Mouse (Mus musculus) liver, embryonic 13.5 days (tissue): Measurements from ENCODE around the gene Spg7. TPM values are rescaled to one million over a fixed set of nuclear protein-coding genes. Genes with fewer than 3 reads are reported as not detected.
A peak's percentile ranks its signal among the peaks of the same experiment; 100 is the strongest.

Experiments
- ATAC-seq: fragments of 200-750 bp; cut with Nextera tagmentation; 2 replicates; pipeline ENCODE4 v1.8.0; 2017; ENCODE audit warnings: low read depth, mild to moderate bottlenecking, moderate number of reproducible peaks, moderate library complexity
- DNase-seq: peaks from one replicate; pipeline ENCODE4 v3.0.0; 2022
- H3K27ac ChIP-seq: fragments of 300-500 bp; sonication (generic); 2 replicates; pipeline ENCODE4 v1.5.1; 2015; ENCODE audit warnings: moderate library complexity, mild to moderate bottlenecking, inconsistent platforms
- H3K27me3 ChIP-seq: fragments of 300-500 bp; sonication (generic); 2 replicates; pipeline ENCODE4 v1.6.1; 2015; ENCODE audit warnings: mild to moderate bottlenecking, inconsistent platforms
- H3K36me3 ChIP-seq: fragments of 300-500 bp; sonication (generic); 2 replicates; pipeline ENCODE4 v1.6.1; 2015; ENCODE audit warnings: mild to moderate bottlenecking, inconsistent platforms
- H3K4me1 ChIP-seq: fragments of 300-500 bp; sonication (generic); replicated peaks from 2 replicates; pipeline ENCODE4 v1.6.1; 2015; ENCODE audit warnings: inconsistent platforms
- H3K4me2 ChIP-seq: fragments of 300-500 bp; sonication (generic); 2 replicates; pipeline ENCODE4 v1.6.1; 2015; ENCODE audit warnings: inconsistent platforms, mild to moderate bottlenecking, moderate library complexity
- H3K4me3 ChIP-seq: fragments of 300-500 bp; sonication (generic); replicated peaks from 2 replicates; pipeline ENCODE4 v1.5.1; 2015; ENCODE audit warnings: mild to moderate bottlenecking, inconsistent platforms
- H3K9ac ChIP-seq: fragments of 300-500 bp; sonication (generic); 2 replicates; pipeline ENCODE4 v1.6.1; 2015; ENCODE audit warnings: mild to moderate bottlenecking, inconsistent platforms
- H3K9me3 ChIP-seq: fragments of 300-500 bp; sonication (generic); replicated peaks from 2 replicates; pipeline ENCODE4 v1.6.1; 2016; ENCODE audit warnings: inconsistent platforms
- WGBS: fragments of 180-500 bp; shearing (Covaris S2); methylation state at CpG from one replicate; pipeline ENCODE4 v1.1.7; 2015; ENCODE audit not compliant: insufficient replicate concordance; 5-methylcytosine and 5-hydroxymethylcytosine counted together
- polyA plus RNA-seq: library from polyadenylated mRNA; unstranded; fragments of >200 nt; fragmentation: Nextera tagmentation; extraction: Ambion mirVana; gene quantifications from 2 replicates; pipeline ENCODE4 v1.2.1, GENCODE M21; 2015

The Spg7 gene
- polyA plus RNA-seq, 1 experiment from 2014 or later, result 25.3 TPM

DNA sequence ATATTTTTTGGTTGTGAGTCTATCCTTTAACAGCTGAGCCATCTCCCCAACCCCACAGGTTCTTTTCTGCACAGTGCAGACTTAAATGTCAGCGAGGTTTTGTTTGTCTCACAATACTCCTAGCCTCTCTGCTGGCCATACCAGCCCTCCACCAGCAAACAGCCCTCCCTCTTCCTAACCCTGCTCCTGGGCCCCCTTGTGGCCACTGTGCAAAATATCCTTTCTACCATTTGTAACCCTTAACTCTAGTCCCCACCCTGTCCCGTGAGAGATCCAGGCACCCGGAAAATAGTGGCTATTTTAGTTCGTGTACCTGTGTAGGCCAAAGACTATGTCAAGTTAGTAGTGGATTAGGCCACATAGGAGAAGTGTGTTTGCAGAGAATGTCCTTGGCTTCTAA, 47.9 kb downstream of the Spg7 start:
- Histone ChIP-seq H3K4me2 (no peak overlapping the region), H3K4me1 (peaks cover 22% of the 10 kb centered on the region), H3K27ac (no peak overlapping the region), H3K4me3 (no peak overlapping the region), H3K36me3 (peaks cover under 1% of the 10 kb centered on the region), H3K9ac (no peak overlapping the region), H3K27me3 (peaks cover 5% of the 10 kb centered on the region), H3K9me3 (no peaks in the 10 kb centered on the region)
- 2% methylated on average over 4 of the region's 4 CpGs for WGBS
- peak; percentile 44 for DNase-seq
- peak; percentile 71 for ATAC-seq

DNA sequence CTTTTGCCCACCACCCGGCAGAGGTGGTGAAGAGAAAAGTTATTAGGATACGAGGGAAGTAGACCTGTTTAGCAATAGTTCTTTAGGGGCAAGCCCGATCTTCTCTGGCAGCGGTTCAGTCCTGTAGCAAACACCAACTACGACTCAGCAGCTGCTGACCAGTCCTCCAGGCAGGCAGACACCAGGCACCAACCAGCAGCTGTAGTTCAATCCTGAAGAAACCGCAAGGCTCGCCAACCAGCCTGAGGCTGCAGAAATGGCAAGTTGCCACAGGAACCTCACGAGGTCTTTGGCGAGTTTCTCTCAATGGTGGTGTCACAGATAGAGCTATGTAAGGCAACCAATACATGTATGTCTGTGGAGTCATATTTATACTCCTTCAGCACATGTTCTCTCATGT, 50.1 kb downstream of the Spg7 start:
- WGBS, result 69% methylated on average over 9 of the region's 9 CpGs

DNA sequence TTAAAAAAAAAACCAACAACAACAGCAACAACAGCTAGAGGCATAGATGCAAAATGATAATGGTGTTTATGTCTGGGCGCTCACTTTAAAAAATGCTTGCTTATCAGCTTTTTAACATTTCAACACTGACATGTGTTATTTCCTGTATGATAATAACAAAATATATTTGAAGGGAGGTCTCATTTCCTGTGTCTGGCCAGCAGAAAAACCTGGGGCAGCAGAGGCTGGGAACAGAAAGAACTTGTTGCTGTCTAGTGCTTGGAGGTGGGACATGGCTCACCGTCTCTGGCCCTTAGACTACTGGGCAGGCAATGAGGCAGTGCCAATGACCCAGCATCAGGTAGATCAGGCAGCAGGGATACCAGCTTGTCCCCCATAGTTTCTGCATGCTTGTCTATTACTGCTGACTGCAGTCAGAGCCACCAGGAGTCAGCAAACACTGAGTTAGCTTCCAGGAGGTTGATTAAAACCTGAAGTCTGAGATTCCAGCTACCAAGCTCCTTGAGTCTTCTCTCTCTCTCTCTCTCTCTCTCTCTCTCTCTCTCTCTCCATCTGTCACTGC, 51.2 kb downstream of the Spg7 start:
- DNase-seq (no peak), ATAC-seq (no peak)
- Histone ChIP-seq H3K9ac (no peak overlapping the region), H3K9me3 (no peaks in the 10 kb centered on the region), H3K4me2 (0 out of 2 replicates have a peak overlapping the region, but pooled peaks have one; percentile 3), H3K36me3 (no peaks in the 10 kb centered on the region), H3K27ac (peak overlapping the region; percentile 26; the same call in 1 of the 2 replicates), H3K4me3 (no peak overlapping the region), H3K27me3 (peaks cover 39% of the 10 kb centered on the region), H3K4me1 (peaks cover 56% of the 10 kb centered on the region)
- WGBS, result 9% methylated on average over 2 of the region's 2 CpGs

More for the DNA sequence above, 50.1 kb downstream of the Spg7 start:
- Histone ChIP-seq H3K4me2 (no peak overlapping the region), H3K9ac (no peak overlapping the region), H3K36me3 (no peaks in the 10 kb centered on the region), H3K27me3 (peaks cover 28% of the 10 kb centered on the region), H3K27ac (no peak overlapping the region), H3K4me1 (peaks cover 45% of the 10 kb centered on the region), H3K4me3 (no peak overlapping the region), H3K9me3 (no peaks in the 10 kb centered on the region)
- DNase-seq (no peak), ATAC-seq (no peak)

DNA sequence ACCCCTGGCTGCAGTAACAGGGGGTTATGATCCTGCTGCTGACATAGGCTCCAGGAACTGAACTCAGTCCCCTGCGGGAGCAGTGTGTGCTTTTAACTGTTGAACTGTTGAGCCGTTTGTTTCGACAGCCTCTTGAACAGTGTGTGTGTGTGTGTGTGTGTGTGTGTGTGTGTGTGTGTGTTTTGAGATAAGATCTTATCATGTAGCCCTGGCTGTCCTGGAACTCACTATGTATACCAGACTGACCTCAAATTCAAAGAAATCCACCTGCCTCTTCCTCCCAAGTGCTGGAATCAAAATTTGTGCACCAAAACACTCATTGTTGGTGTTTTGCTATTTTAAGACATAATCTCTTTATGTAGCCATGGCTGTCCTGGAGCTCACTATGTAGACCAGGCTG, 51.9 kb downstream of the Spg7 start:
- Histone ChIP-seq H3K27me3 (peaks cover 45% of the 10 kb centered on the region), H3K4me3 (no peak overlapping the region), H3K9ac (no peak overlapping the region), H3K4me2 (no peak overlapping the region), H3K4me1 (peaks cover 60% of the 10 kb centered on the region), H3K9me3 (no peaks in the 10 kb centered on the region), H3K27ac (no peak overlapping the region), H3K36me3 (no peaks in the 10 kb centered on the region)
- ATAC-seq, result no peak
- WGBS, result 7% methylated on average over 3 of the region's 3 CpGs
- no peak for DNase-seq

DNA sequence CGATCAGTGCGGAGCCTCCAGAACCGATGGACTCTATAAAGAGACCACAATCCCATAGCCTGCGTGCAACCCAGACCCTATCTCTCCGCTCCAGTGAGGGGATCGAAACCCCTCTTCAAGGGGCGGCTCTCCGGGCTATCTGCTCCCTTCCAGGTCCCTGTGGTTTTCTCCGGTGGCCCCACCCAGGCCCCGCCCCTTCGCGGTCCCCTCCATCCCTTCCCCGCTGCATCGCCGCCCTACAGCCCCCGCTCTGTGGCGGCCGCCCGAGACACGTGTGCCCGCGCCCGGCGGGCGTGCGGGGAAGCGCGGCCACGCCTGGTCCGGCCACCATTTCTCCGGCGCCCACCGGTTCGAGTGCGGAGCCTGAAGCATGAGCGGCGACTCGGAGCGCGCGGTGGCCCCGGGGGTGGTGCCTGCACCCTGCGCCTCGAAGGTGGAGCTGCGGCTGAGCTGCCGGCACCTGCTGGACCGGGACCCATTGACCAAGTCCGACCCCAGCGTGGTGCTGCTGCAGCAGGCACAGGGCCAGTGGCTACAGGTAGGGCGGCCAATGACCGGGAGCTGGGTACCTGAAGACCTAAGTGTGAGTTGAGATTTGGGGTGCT, 54.5 kb downstream of the Spg7 start, which contains the start of gene Cpne7:
Gene Cpne7 (plus strand): TSS at position 248 of the 605 bp plus-strand sequence.
- H3K4me1 ChIP-seq, result peaks cover 54% of the 10 kb centered on the region
- ATAC-seq (peak; percentile 75), DNase-seq (peak; percentile 44)
- H3K36me3 ChIP-seq, result no peaks in the 10 kb centered on the region
- WGBS, result 1% methylated on average over 50 of the region's 51 CpGs
- peak within 1 kb of the TSS; percentile 49 for H3K9ac ChIP-seq
- no peaks in the 10 kb centered on the region for H3K9me3 ChIP-seq
- peak within 1 kb of the TSS; percentile 58 for H3K4me3 ChIP-seq
- peaks cover 47% of the 10 kb centered on the region for H3K27me3 ChIP-seq
- no peak within 1 kb of the TSS for H3K27ac ChIP-seq
- peak within 1 kb of the TSS; percentile 87 for H3K4me2 ChIP-seq

GRCm38 (mm10) chr8:123117744-123118143, 55.0 kb downstream of the Spg7 start:
- Histone ChIP-seq H3K9ac (peak overlapping the region; percentile 49), H3K36me3 (no peaks in the 10 kb centered on the region), H3K27me3 (peaks cover 52% of the 10 kb centered on the region), H3K4me2 (peak overlapping the region; percentile 87), H3K4me3 (peak overlapping the region; percentile 58), H3K4me1 (peaks cover 54% of the 10 kb centered on the region), H3K9me3 (no peaks in the 10 kb centered on the region), H3K27ac (no peak overlapping the region)
- DNase-seq (no peak), ATAC-seq (no peak)
- 2% methylated on average over 17 of the region's 17 CpGs for WGBS

DNA sequence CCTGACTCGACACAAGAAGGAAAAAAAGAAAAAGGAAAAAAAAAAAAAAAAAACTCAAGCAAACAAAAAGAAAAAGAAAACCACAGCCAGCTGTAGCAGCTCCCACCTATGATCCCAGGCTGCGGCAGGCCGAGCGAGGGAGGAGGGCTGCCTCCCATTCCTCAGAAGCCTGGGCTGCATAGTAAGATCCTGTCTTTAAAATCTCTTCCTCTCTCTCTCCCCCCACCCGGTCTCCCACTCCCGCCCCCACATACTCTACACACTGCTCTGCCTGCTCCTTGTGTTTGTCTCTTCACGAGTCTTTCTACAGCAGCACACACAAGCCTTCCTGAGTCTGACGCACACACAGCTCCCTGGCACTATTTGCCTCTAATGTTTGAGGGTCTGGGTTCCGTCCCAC, 59.3 kb downstream of the Spg7 start:
- no peak overlapping the region for H3K9ac ChIP-seq
- H3K4me2 ChIP-seq, result no peak overlapping the region
- DNase-seq (no peak), ATAC-seq (no peak)
- 63% methylated on average over 9 of the region's 9 CpGs for WGBS
- no peak overlapping the region for H3K27ac ChIP-seq
- H3K27me3 ChIP-seq, result peaks cover 71% of the 10 kb centered on the region
- H3K4me3 ChIP-seq, result no peak overlapping the region
- H3K36me3 ChIP-seq, result no peaks in the 10 kb centered on the region
- peaks cover 32% of the 10 kb centered on the region for H3K4me1 ChIP-seq
- no peaks in the 10 kb centered on the region for H3K9me3 ChIP-seq

- no peak for ATAC-seq
- Histone ChIP-seq H3K27ac (no peak overlapping the region), H3K9me3 (no peaks in the 10 kb centered on the region), H3K4me2 (no peak overlapping the region), H3K27me3 (peaks cover 70% of the 10 kb centered on the region), H3K36me3 (no peaks in the 10 kb centered on the region), H3K4me1 (peaks cover 26% of the 10 kb centered on the region), H3K9ac (no peak overlapping the region), H3K4me3 (no peak overlapping the region)
- WGBS, result 66% methylated on average over 5 of the region's 5 CpGs
- no peak for DNase-seq
Measured at GRCm38 (mm10) chr8:123122670-123123069, 59.9 kb downstream of the Spg7 start.

- Histone ChIP-seq H3K4me1 (peaks cover 9% of the 10 kb centered on the region), H3K27me3 (peaks cover 50% of the 10 kb centered on the region), H3K27ac (no peak overlapping the region), H3K9ac (no peak overlapping the region), H3K36me3 (no peaks in the 10 kb centered on the region), H3K4me3 (no peak overlapping the region), H3K4me2 (peak overlapping the region; percentile 10; the same call in 1 of the 2 replicates), H3K9me3 (no peaks in the 10 kb centered on the region)
- DNase-seq (peak; percentile 50), ATAC-seq (peak; percentile 70)
- 9% methylated on average over 19 of the region's 19 CpGs for WGBS
Measured at GRCm38 (mm10) chr8:123126193-123126816, 63.6 kb downstream of the Spg7 start.

DNA sequence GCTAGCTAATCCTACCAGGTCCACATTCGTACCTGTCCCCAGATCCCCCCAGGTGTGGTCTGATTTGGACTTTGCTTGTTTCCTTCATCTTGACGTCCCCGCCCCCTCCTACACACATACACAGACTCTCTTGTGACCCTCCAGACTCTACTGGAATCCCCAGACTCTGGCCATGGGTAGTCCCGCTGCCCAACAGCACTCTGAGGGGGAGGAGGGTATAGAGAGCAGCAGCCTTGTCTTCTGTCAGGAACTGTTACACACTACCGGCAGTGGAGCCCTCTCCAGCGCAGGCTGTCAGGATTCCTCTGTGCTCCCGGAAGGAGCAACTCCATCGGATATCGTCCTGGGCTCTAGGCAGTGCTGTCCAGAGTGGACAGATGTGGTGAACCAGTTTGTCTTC, 68.3 kb downstream of the Spg7 start:
- Histone ChIP-seq H3K4me2 (no peak overlapping the region), H3K36me3 (no peaks in the 10 kb centered on the region), H3K4me3 (no peak overlapping the region), H3K4me1 (peaks cover 6% of the 10 kb centered on the region), H3K9ac (no peak overlapping the region), H3K27ac (no peak overlapping the region), H3K9me3 (peaks cover 4% of the 10 kb centered on the region; the same call in 1 of the 2 replicates), H3K27me3 (peaks cover 21% of the 10 kb centered on the region)
- no peak for ATAC-seq
- DNase-seq, result no peak
- 40% methylated on average over 9 of the region's 9 CpGs for WGBS

- Histone ChIP-seq H3K27me3 (peaks cover 9% of the 10 kb centered on the region), H3K4me3 (no peak overlapping the region), H3K27ac (no peak overlapping the region), H3K9me3 (peaks cover 4% of the 10 kb centered on the region; the same call in 1 of the 2 replicates), H3K36me3 (no peaks in the 10 kb centered on the region), H3K4me2 (no peak overlapping the region), H3K9ac (no peak overlapping the region), H3K4me1 (no peaks in the 10 kb centered on the region)
- 86% methylated on average over 2 of the region's 2 CpGs for WGBS
- no peak for DNase-seq
- ATAC-seq, result no peak
Measured at GRCm38 (mm10) chr8:123132953-123133352, 70.2 kb downstream of the Spg7 start.
